Mouse (Mus musculus) lung, embryonic 15.5 days (tissue): Measurements from ENCODE around the gene Olfr689. TPM values are rescaled to one million over a fixed set of nuclear protein-coding genes. Genes with fewer than 3 reads are reported as not detected.
"Not testable (repeated sequence)": the region's sequence is repeated elsewhere in the genome, so short reads cannot be mapped to it uniquely, and the experiment has no call there.

ENCODE experiments used
- ATAC-seq: fragments of 200-750 bp; cut with Nextera tagmentation; 2 replicates; pipeline ENCODE4 v1.8.0; 2017; ENCODE audit warnings: moderate number of reproducible peaks, borderline replicate concordance; ENCODE audit not compliant: low FRiP score, low TSS enrichment; ENCODE audit errors: extremely low read depth
- H3K27ac ChIP-seq: fragments of 300-500 bp; sonication (generic); 2 replicates; pipeline ENCODE4 v1.5.1; 2015; ENCODE audit warnings: moderate library complexity, mild to moderate bottlenecking, inconsistent platforms
- H3K27me3 ChIP-seq: fragments of 300-500 bp; sonication (generic); 2 replicates; pipeline ENCODE4 v1.6.1; 2015; ENCODE audit warnings: inconsistent platforms
- H3K36me3 ChIP-seq: fragments of 300-500 bp; sonication (generic); 2 replicates; pipeline ENCODE4 v1.6.1; 2015; ENCODE audit warnings: inconsistent platforms
- H3K4me1 ChIP-seq: fragments of 300-500 bp; sonication (generic); 2 replicates; pipeline ENCODE4 v1.6.1; 2015; ENCODE audit warnings: inconsistent platforms
- H3K4me2 ChIP-seq: fragments of 300-500 bp; sonication (generic); 2 replicates; pipeline ENCODE4 v1.6.1; 2015; ENCODE audit warnings: inconsistent platforms, mild to moderate bottlenecking, moderate library complexity
- H3K4me3 ChIP-seq: fragments of 300-500 bp; sonication (generic); 2 replicates; pipeline ENCODE4 v1.5.1; 2015; ENCODE audit warnings: mild to moderate bottlenecking, inconsistent platforms
- H3K9ac ChIP-seq: fragments of 300-500 bp; sonication (generic); 2 replicates; pipeline ENCODE4 v1.6.1; 2015; ENCODE audit warnings: inconsistent platforms
- H3K9me3 ChIP-seq: fragments of 300-500 bp; sonication (generic); 2 replicates; pipeline ENCODE4 v1.6.1; 2016; ENCODE audit warnings: inconsistent platforms
- WGBS: fragments of 180-500 bp; shearing (Covaris S2); methylation state at CpG from one replicate; pipeline ENCODE4 v1.1.7; 2015; 5-methylcytosine and 5-hydroxymethylcytosine counted together
- polyA plus RNA-seq: library from polyadenylated mRNA; unstranded; fragments of >200 nt; fragmentation: Nextera tagmentation; extraction: Ambion mirVana; gene quantifications from 2 replicates; pipeline ENCODE4 v1.2.1, GENCODE M21; 2015

Olfr689 gene
- not detected in 2 replicates for polyA plus RNA-seq

- H3K27ac ChIP-seq = no peak within 1 kb of the TSS
- no peaks in the 10 kb centered on the region for H3K4me1 ChIP-seq
- H3K27me3 ChIP-seq = no peaks in the 10 kb centered on the region
- no peak within 1 kb of the TSS for H3K4me3 ChIP-seq
- no peak within 1 kb of the TSS for H3K4me2 ChIP-seq
- H3K9ac ChIP-seq = no peak within 1 kb of the TSS
- no peaks in the 10 kb centered on the region for H3K36me3 ChIP-seq
- ATAC-seq = no peak
- H3K9me3 ChIP-seq = no peaks in the 10 kb centered on the region
- WGBS = 79% methylated on average over 1 of the region's 1 CpGs
Measured at GRCm38 (mm10) chr7:105310865-105311264, at the start of gene Olfr689. Olfr689 (plus strand) TSS chr7:105311165.

- WGBS = 58% methylated on average over 7 of the region's 7 CpGs
- H3K9me3 ChIP-seq = no peaks in the 10 kb centered on the region
- H3K4me3 ChIP-seq = no peak overlapping the region
- H3K9ac ChIP-seq = no peak overlapping the region
- no peak overlapping the region for H3K4me2 ChIP-seq
- no peaks in the 10 kb centered on the region for H3K36me3 ChIP-seq
- H3K27ac ChIP-seq = no peak overlapping the region
- H3K27me3 ChIP-seq = no peaks in the 10 kb centered on the region
- ATAC-seq = no peak
- no peaks in the 10 kb centered on the region for H3K4me1 ChIP-seq
Measured at GRCm38 (mm10) chr7:105272426-105272825, 38.5 kb upstream of the Olfr689 start.

- Histone ChIP-seq H3K27ac (no peak within 1 kb of the TSS), H3K27me3 (no peaks in the 10 kb centered on the region), H3K9ac (no peak within 1 kb of the TSS), H3K4me2 (no peak within 1 kb of the TSS), H3K4me1 (no peaks in the 10 kb centered on the region), H3K4me3 (no peak within 1 kb of the TSS), H3K9me3 (no peaks in the 10 kb centered on the region), H3K36me3 (no peaks in the 10 kb centered on the region)
- no peak for ATAC-seq
- WGBS = 76% methylated on average over 6 of the region's 6 CpGs
Measured at GRCm38 (mm10) chr7:105287795-105288194, 23.2 kb upstream of the Olfr689 start, which contains the start of gene Olfr688. Olfr688 (plus strand) TSS chr7:105288095.

GRCm38 (mm10) chr7:105290051-105290450 is 20.9 kb upstream of the Olfr689 start:
- Histone ChIP-seq H3K27ac (no peak overlapping the region), H3K27me3 (no peaks in the 10 kb centered on the region), H3K4me1 (no peaks in the 10 kb centered on the region), H3K9me3 (no peaks in the 10 kb centered on the region), H3K4me2 (no peak overlapping the region), H3K9ac (no peak overlapping the region), H3K36me3 (no peaks in the 10 kb centered on the region), H3K4me3 (no peak overlapping the region)
- ATAC-seq = no peak

- no peak overlapping the region for H3K4me3 ChIP-seq
- no peaks in the 10 kb centered on the region for H3K36me3 ChIP-seq
- no peak for ATAC-seq
- no peaks in the 10 kb centered on the region for H3K9me3 ChIP-seq
- no peak overlapping the region for H3K9ac ChIP-seq
- H3K27me3 ChIP-seq = no peaks in the 10 kb centered on the region
- no peak overlapping the region for H3K4me2 ChIP-seq
- no peaks in the 10 kb centered on the region for H3K4me1 ChIP-seq
- H3K27ac ChIP-seq = no peak overlapping the region
- 65% methylated on average over 2 of the region's 2 CpGs for WGBS
Measured at GRCm38 (mm10) chr7:105325302-105325701, 14.3 kb downstream of the Olfr689 start.

- Histone ChIP-seq H3K4me3 (no peak within 1 kb of the TSS), H3K4me1 (no peaks in the 10 kb centered on the region), H3K36me3 (no peaks in the 10 kb centered on the region), H3K27ac (no peak within 1 kb of the TSS), H3K27me3 (no peaks in the 10 kb centered on the region), H3K4me2 (no peak within 1 kb of the TSS), H3K9ac (no peak within 1 kb of the TSS), H3K9me3 (no peaks in the 10 kb centered on the region)
- WGBS = 82% methylated on average over 1 of the region's 1 CpGs
- ATAC-seq = no peak
Measured at GRCm38 (mm10) chr7:105334004-105334403, 23.0 kb downstream of the Olfr689 start, which contains the start of gene Olfr690. Olfr690 (minus strand) TSS chr7:105334104.

GRCm38 (mm10) chr7:105342170-105342569 is 31.2 kb downstream of the Olfr689 start, which contains the start of gene Olfr691:
Olfr691 (minus strand) TSS chr7:105342270.
- H3K27ac ChIP-seq = no peak within 1 kb of the TSS
- H3K4me1 ChIP-seq = no peaks in the 10 kb centered on the region
- H3K4me3 ChIP-seq = no peak within 1 kb of the TSS
- H3K9me3 ChIP-seq = no peaks in the 10 kb centered on the region
- H3K36me3 ChIP-seq = no peaks in the 10 kb centered on the region
- no peak within 1 kb of the TSS for H3K9ac ChIP-seq
- 44% methylated on average over 1 of the region's 1 CpGs for WGBS
- ATAC-seq = no peak
- H3K4me2 ChIP-seq = no peak within 1 kb of the TSS
- no peaks in the 10 kb centered on the region for H3K27me3 ChIP-seq

GRCm38 (mm10) chr7:105342752-105343151 is 31.8 kb downstream of the Olfr689 start:
- H3K9me3 ChIP-seq = no peaks in the 10 kb centered on the region
- no peak overlapping the region for H3K27ac ChIP-seq
- H3K27me3 ChIP-seq = no peaks in the 10 kb centered on the region
- no peak overlapping the region for H3K4me2 ChIP-seq
- H3K4me3 ChIP-seq = no peak overlapping the region
- no peaks in the 10 kb centered on the region for H3K4me1 ChIP-seq
- H3K36me3 ChIP-seq = no peaks in the 10 kb centered on the region
- no peak overlapping the region for H3K9ac ChIP-seq
- ATAC-seq = no peak
- WGBS = 74% methylated on average over 2 of the region's 2 CpGs

- not testable (repeated sequence) for ATAC-seq, H3K4me1 ChIP-seq, H3K4me3 ChIP-seq, H3K27ac ChIP-seq, H3K9me3 ChIP-seq, H3K36me3 ChIP-seq, H3K9ac ChIP-seq, H3K27me3 ChIP-seq, H3K4me2 ChIP-seq
- WGBS = no CpG with 5 or more reads among the region's 5 CpGs
Measured at GRCm38 (mm10) chr7:105356064-105356463, 45.1 kb downstream of the Olfr689 start.

- not testable (repeated sequence) for H3K4me1 ChIP-seq
Measured at GRCm38 (mm10) chr7:105356487-105356886, 45.5 kb downstream of the Olfr689 start.

GRCm38 (mm10) chr7:105361713-105362112 is 50.7 kb downstream of the Olfr689 start:
- WGBS = 75% methylated on average over 2 of the region's 2 CpGs
- no peak overlapping the region for H3K27ac ChIP-seq
- no peaks in the 10 kb centered on the region for H3K36me3 ChIP-seq
- H3K27me3 ChIP-seq = no peaks in the 10 kb centered on the region
- H3K4me2 ChIP-seq = no peak overlapping the region
- no peak for ATAC-seq
- H3K9ac ChIP-seq = no peak overlapping the region
- H3K4me3 ChIP-seq = no peak overlapping the region
- no peaks in the 10 kb centered on the region for H3K4me1 ChIP-seq
- no peaks in the 10 kb centered on the region for H3K9me3 ChIP-seq

More at GRCm38 (mm10) chr7:105356487-105356886, 45.5 kb downstream of the Olfr689 start:
- not testable (repeated sequence) for ATAC-seq, H3K36me3 ChIP-seq, H3K27ac ChIP-seq, H3K4me2 ChIP-seq, H3K4me3 ChIP-seq, H3K9me3 ChIP-seq, H3K27me3 ChIP-seq, H3K9ac ChIP-seq
- WGBS = 86% methylated on average over 1 of the region's 2 CpGs

GRCm38 (mm10) chr7:105367268-105367667 is 56.3 kb downstream of the Olfr689 start:
- Histone ChIP-seq H3K36me3 (no peaks in the 10 kb centered on the region), H3K9ac (no peak overlapping the region), H3K4me2 (no peak overlapping the region), H3K4me1 (no peaks in the 10 kb centered on the region), H3K4me3 (no peak overlapping the region), H3K9me3 (no peaks in the 10 kb centered on the region), H3K27ac (no peak overlapping the region), H3K27me3 (no peaks in the 10 kb centered on the region)
- 81% methylated on average over 5 of the region's 5 CpGs for WGBS
- no peak for ATAC-seq

- Histone ChIP-seq H3K9ac (no peak within 1 kb of the TSS), H3K4me2 (no peak within 1 kb of the TSS), H3K4me1 (no peaks in the 10 kb centered on the region), H3K4me3 (no peak within 1 kb of the TSS), H3K9me3 (no peaks in the 10 kb centered on the region), H3K27ac (no peak within 1 kb of the TSS), H3K27me3 (no peaks in the 10 kb centered on the region), H3K36me3 (no peaks in the 10 kb centered on the region)
- 90% methylated on average over 1 of the region's 1 CpGs for WGBS
- ATAC-seq = no peak
Measured at GRCm38 (mm10) chr7:105367930-105368329, 57.0 kb downstream of the Olfr689 start, which contains the start of gene Olfr692. Olfr692 (plus strand) TSS chr7:105368230.
